Mouse (Mus musculus): ENCODE results near the gene Gm4553. TPM values are rescaled to one million over a fixed set of nuclear protein-coding genes. Genes with fewer than 3 reads are reported as not detected.
"Not testable (repeated sequence)": the region's sequence is repeated elsewhere in the genome, so short reads cannot be mapped to it uniquely, and the experiment has no call there.

Gm4553 gene
- total RNA-seq (2021) (not detected), polyA plus RNA-seq (2012; rRNA removed) (not detected in 2 replicates)
- long read RNA-seq, result 0 reads

DNA sequence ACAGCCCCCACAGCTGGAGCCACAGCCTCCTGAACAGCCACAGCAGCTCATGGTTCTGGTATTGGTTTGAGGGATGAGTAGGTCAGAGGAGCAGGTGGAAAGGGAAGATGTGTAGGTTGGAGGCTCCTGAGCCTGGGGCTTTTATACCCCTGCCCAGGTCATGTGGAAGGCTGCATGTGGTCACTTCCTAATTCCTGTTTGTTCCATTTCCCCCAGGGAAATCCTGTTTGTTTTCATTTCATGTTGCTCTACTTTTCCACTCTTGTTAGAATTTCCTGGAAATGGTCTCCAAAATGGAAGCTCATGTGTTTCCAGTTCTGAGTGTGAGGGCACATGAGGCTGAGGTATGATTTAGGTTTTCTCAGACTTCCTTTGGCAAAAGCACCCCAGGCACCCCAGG, at the start of gene Gm4553:
Gene Gm4553, minus strand, starts transcription at position 101 of the 400 bp plus-strand sequence.
- DNase-seq, result not testable (repeated sequence)

DNA sequence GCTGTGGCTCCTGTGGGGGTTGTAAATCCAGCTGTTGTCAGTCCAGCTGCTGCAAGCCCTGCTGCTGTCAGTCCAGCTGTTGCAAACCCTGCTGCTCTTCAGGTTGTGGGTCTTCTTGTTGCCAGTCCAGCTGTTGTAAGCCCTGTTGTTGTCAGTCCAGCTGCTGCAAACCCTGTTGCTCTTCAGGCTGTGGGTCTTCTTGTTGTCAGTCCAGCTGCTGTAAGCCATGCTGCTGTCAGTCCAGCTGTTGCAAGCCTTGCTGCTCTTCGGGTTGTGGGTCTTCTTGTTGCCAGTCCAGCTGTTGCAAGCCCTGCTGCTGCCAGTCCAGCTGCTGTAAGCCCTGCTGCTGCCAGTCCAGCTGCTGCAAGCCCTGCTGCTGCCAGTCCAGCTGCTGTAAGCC, 46.6 kb upstream of the Gm4553 start:
- not testable (repeated sequence) for DNase-seq

DNA sequence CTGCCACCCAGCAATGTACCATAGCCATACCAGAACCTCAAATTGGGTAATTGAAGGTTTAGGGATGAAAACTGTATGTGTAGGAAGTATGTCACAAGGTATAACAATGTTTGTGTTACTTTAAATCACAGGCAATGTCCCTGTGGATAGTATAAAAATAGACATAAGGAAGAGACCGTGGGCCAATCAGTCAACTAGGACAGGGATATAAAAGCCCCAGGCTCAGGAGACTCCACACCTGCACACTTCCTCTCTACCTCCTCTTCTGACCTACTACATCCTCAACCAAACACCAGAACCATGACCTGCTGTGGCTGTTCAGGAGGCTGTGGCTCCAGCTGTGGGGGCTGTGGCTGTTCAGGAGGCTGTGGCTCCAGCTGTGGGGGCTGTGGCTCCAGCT, 46.0 kb upstream of the Gm4553 start, which contains the start of gene Gm7579:
Gene Gm7579, plus strand, starts transcription at position 301 of the 400 bp plus-strand sequence.
- no peak for DNase-seq

DNA sequence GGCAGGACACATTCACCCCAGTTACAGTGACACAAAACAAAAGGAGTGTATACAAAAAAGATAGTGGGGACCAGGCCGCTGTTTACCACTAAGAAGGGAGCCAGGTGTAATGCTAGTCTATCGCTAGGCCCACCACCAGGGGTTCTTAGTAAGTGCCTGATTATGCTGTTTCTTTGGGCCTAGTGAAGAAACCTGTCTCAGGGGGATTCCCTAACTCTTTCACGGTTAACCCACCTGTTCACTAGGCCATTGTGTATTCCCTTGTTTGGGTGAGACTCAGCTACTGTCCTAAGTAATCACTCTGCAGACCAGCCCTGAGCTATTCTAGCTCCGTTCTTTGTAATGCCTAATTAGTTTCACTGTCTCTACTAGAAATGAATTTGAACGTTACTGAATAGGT, 41.4 kb upstream of the Gm4553 start:
- not testable (repeated sequence) for DNase-seq

DNA sequence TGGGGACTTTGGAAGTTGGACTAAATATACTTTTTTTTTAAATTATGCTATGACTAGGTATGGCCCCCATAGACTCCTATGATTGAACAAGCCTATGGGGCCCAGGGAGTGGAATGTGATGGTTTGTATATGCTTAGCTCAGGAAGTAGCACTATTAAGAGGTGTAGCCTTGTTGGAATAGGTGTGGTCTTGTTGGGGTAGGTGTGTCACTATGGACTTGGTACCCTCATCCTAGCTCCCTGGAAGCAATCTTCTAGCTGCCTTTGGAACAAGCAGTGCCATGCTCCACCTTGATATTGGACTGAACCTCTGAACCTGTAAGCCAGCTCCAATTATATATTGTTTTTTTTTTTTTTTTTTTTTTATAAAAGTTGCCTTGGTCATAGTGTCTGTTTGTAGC, 39.9 kb upstream of the Gm4553 start:
- DNase-seq, result no peak

DNA sequence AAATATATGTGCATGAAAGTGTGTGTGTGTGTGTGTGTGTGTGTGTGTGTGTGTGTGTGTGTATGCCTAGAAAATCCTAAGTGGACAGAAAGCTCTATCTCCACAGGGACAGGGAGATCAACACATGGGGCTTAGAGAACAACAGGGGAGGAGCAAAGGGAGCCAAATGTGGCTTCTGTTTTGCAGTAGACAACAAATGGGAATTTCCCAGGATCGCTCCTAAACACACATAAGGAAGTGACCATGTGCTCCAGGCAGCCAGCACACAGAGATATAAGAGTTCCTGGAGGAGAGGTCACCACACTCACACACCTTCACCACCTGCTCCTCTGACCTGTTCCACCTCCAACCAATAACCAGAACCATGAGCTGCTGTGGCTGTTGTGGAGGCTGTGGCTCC, 35.5 kb upstream of the Gm4553 start, which contains the start of gene Krtap5-3:
Gene Krtap5-3, plus strand, starts transcription at position 301 of the 400 bp plus-strand sequence.
- DNase-seq, result no peak

DNA sequence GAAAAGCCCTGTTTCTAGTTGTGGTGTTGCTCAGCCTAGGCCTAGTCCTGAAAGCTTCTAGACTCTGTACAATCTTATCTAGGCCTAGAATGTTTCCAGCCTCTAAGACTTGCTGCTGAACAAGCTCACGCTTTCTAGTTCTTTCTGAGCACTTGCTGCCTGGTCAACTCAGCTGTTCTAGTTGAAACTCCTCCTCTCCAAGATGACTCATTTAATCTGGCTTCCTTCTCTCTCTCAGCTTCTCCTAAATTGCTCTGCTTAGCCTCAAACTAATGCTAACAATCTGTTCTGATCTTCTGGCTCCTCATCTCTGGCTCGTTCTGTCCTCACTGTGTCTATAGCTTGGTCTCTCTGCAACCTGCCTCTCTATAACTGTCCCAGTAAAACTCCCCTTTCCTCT, 33.2 kb upstream of the Gm4553 start:
- DNase-seq, result no peak

DNA sequence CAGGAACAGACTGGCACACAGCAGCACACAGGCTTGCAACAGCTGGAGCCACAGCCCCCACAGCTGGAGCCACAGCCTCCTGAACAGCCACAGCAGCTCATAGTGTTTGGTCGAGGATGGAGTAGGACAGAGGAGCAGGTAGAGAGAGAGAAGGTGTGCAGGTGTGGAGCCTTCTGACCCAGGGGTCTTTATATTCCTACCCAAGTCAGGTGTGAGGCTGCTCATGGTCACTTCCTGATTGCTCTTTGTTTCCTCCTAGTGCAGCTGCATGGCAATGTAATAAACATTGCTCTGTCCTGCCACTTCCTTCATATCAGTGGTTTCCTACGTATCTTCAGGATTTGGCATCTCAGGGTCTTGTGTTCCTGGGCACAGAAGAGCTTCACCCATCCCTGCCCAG, 24.8 kb upstream of the Gm4553 start, which contains the start of gene Gm10153:
Gene Gm10153, minus strand, starts transcription at position 101 of the 400 bp plus-strand sequence.
- no peak for DNase-seq

DNA sequence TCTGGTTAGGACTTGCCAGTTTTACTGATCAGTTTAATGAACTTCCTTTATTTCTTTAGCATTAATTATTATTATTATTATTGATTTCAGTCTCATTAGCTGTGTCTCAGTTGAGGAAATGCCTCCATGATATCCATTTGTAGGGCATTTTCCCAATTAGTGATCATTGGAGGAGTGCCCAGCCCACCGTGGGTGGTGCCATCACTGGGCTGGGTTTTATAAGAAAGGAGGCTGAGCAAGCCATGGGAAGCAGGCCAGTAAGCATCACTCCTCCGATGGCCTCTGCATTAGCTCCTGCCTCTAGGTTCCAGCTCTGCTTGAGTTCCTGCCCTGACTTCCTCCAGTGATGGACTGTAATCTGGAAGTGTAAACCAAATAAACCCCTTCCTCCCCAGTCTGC, 22.6 kb upstream of the Gm4553 start:
- no peak for DNase-seq

DNA sequence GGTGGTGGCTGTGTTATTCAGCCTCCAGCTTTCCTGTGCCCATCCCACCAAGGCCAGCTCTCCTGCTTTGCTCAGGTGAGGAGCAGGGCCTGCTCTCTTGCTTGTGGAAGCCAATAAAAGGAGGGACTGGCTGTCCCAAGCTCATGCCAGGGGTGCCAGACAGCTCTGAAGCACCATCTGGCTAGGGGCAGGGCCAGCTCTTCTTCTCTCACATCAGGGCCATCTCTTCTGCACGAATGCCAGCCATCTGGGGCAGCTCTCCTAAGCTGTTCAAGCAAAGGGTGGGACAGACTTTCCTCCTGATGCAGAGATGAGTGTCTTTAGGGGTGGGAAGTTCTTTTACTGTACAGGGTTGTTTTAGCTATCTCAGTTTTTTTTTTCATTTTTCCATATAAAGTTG, 15.5 kb upstream of the Gm4553 start:
- no peak for DNase-seq

DNA sequence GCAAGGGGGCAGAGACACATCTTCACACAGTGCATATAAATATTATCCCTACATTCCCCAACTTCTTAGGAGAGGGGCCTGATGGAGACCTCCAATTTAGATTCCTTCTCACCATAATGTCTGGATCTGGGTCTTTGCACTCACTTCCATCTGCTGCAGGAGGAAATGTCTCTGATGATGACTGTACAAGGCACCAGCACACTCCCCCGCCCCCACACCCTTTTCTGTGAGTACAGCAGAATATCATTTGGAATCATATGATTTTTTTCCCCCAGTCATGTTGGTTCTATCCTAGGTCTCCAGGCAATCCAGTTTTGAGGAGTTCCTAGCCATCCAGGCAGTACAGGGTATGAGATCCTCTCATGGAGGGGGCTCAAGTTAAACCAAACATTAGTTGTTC, 13.1 kb upstream of the Gm4553 start:
- no peak for DNase-seq

DNA sequence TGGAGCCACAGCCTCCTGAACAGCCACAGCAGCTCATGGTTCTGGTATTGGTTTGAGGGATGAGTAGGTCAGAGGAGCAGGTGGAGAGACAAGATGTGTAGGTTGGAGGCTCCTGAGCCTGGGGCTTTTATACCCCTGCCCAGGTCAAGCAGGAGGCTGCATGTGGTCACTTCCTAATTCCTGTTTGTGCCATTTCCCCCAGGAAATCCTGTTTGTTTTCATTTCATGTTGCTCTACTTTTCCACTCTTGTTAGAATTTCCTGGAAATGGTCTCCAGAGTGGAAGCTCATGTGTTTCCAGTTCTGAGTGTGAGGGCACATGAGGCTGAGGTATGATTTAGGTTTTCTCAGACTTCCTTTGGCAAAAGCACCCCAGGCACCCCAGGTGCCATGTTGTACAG, 10.4 kb upstream of the Gm4553 start, which contains the start of gene Krtap5-2:
Gene Krtap5-2, minus strand, starts transcription at position 101 of the 400 bp plus-strand sequence.
- DNase-seq, result not testable (repeated sequence)

DNA sequence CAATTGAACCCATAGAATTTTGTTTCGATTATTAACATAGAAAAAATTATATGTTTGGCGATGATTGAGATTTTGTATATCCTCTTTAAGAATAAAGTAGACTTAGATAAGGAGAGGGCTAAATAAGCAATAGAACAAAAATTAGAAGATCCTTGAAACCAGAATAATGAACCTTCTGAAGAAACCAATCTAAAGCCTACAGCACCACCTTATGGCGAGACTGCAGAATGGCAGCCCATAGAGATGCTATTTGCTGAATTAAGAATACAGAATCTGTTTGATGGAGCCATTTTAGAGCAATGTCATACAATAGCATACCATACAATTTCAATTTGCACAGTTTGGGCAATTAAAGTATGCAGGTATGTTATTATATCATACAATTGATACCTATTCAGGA, 4.3 kb upstream of the Gm4553 start:
- DNase-seq, result no peak

DNA sequence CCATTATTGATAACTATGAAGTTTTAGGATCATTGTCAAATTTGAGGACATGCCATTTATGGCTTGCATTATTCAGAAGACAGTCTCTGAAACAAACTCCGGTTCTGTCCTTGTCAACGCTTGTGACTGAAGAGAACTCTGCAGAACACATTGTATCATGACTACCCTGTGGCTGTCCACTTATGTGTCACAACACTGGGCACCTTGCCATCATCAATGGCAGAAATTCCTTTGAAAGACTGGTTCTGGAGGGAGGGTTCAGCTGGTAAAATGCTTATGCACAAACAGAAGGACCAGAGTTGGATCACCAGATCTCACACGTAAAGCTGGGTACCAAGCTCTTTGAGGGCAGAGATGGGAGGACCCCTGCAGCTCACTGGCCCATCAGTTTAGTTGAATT, 6.2 kb downstream of the Gm4553 start:
- peak; percentile 10 for DNase-seq

DNA sequence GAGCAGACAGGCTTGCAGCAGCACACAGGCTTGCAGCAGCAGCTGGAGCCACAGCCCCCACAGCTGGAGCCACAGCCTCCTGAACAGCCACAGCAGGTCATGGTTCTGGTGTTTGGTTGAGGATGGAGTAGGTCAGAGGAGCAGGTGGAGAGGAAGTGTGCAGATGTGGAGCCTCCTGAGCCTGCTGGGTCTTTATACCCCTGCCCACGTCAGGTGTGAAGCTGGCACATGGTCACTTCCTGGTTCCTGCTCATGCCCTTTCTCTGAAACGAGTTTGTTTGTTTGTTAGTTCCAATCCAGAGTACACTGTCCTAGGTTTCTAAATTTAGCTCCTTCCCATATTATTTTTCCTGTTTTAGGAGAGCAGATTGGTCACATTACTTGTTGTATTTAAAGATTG, 8.5 kb downstream of the Gm4553 start, which contains the start of gene Gm29735:
Gene Gm29735, minus strand, starts transcription at position 101 of the 400 bp plus-strand sequence.
- DNase-seq, result not testable (repeated sequence)

DNA sequence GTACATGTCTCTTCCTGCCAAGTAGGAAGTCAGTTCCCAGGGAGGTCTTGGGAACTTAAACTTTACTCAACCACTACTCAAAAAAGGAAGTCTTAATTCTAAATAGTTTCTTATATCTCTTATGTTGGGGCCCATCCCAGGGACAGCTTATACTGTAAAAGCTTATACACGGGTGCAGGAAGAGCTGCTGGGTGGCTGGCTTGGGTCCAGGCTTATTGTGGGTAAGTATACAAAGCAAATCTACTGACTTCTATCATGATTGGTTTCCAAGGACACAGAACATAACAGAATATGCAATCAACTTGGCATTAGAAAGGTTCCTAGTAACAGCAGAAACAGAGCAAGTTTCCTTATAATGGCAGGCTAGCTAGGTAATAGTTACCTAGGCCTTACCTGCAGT, 10.2 kb downstream of the Gm4553 start:
- DNase-seq, result no peak

DNA sequence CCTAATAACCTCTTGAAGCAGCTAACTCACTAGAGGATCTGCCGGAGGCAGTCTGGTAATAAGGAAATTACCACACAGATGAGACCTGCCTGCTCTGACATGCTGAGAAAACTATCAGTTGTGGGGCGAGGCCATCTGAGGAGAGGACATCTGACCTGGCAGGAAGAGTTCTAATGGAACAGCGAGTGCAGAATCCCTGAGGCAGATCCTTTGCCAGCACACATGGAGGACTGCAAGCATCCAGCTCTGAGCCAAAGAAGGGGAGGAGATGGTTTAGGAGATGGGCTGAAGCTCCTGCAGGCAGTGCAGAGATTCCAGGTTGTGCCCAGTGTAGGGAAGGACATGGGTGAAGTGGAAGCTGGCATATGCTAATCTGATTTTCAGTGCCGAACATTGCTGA, 13.3 kb downstream of the Gm4553 start:
- DNase-seq, result no peak

DNA sequence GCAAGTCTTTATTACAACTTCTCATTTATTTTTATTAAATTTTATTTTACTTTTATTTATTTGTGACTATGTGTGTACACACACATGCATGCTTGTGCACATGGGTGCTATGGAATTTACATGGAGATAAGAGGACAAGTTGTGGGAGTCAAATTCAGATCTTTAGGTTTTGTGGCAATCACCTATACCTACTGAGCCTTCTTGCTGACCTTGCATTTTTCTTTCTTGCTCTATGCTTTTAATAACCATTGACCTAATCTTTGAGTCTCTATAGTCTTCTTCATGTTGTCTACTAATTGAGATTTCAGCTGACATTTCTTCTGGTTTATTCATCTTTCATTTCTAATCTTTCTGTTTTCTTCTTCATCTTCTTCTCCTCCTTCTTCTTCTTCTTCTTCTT, 16.9 kb downstream of the Gm4553 start:
- DNase-seq, result no peak

DNA sequence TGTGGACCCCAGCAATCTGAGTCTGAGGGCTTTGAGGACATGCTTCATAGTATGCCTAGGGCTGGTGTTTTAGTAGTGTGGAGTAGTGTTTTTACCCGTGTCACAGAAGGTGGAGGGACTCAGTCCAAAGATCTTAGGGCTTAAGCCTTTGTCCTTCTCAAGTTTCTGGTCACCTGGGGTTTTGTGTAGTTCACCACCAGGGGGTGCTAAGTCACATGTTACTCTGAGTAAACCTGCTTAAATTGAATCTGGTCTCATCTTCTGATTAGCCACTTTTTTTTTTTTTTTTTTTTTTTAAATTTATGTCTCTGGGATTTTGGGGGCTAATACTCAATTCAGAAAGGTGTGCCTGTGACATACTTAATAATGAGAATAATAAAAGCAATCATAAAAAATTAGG, 19.5 kb downstream of the Gm4553 start:
- peak; percentile 44 for DNase-seq

DNA sequence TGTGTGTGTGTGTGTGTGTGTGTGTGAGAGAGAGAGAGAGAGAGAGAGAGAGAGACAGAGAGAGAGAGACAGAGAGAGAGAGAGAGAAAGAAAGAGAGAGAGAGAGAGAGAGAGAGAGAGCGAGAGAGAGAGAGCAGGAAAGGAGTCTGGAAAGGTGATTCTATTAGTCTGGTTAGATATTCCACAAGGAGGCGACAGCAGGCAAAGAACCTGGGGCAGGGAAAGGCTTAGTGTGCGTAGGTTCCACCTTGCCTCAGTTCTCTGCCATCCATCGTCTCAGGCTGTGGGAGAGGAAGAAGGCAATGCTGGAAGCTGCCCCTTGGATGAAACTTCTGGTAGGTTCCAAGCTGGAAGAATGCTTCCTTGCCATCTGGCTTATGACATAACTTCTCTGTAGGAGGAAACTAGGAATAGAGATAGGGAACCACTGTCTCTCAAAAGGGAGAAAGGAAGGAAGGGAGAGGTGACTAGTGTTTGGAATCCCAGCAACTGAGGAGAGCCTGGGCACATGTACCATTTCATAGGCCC, 20.1 kb downstream of the Gm4553 start:
- DNase-seq, result no peak

DNA sequence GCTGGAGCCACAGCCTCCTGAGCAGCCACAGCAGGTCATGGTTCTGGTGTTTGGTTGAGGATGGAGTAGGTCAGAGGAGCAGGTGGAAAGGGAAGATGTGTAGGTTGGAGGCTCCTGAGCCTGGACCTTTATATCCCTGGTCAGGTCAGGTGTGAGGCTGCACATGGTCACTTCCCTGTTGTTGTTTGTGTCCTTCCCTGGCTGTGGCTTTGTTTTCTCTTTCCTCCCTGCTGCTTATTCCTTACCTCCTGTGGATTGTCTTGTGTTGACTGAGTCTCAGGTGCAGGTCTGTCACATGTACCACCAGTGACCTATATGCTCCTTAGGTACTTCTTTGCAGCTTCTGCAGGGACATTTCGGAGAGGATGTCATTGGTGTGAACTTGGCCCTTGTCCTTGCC, 21.0 kb downstream of the Gm4553 start, which contains the start of gene Gm45337:
Gene Gm45337, minus strand, starts transcription at position 101 of the 400 bp plus-strand sequence.
- DNase-seq, result no peak

DNA sequence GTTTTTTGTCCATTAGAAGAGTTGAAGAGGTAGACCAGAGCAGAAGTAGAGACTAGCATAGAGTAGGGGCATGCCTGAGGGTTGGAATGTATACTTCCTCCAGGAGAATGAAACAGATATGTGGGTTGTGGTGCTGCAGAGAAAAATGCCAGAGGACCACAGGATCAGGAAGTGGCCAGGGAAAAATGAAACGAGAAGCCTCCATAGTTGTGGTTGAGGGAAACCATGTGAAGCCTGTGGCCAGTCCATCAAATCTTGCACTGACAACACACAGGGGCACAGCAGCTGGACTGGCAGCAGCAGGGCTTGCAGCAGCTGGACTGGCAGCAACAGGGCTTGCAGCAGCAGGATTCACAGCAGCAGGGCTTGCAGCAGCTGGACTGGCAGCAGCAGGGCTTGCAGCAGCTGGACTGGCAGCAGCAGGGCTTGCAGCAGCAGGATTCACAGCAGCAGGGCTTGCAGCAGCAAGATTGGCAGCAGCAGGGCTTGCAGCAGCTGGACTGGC, 22.0 kb downstream of the Gm4553 start:
- not testable (repeated sequence) for DNase-seq

DNA sequence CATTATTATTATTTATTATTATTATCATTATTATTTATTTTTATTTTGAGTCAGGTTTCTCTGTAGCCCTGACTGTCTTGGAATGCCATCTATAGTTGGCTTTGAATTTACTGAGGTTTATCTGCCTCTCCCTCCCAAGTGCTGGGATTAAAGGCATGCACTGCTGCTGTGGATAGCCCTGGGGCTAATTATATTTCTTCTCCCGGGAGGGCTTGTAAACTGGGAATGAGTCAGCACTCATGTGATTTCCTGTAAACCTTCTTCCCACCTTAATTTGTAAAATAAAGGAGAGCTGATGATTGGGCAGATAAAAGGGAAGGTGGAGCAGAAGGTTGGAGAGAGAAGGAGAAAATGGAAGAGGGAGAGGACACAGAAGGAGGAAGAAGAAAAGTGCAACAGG, 24.8 kb downstream of the Gm4553 start:
- no peak for DNase-seq

DNA sequence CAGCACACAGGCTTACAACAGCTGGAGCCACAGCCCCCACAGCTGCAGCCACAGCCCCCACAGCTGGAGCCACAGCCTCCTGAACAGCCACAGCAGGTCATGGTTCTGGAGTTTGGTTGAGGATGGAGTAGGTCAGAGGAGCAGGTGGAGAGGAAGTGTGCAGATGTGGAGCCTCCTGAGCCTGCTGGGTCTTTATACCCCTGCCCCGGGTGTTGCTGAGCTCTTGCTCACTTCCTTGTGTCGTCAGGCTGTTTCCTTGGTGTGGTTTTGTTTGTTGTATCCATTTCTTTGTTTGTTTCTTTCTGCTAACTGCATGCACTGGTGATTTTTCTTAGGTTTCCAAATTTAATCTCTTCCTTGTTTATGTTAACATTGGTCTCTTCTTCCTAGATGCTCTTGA, 29.6 kb downstream of the Gm4553 start, which contains the start of gene Gm39115:
Gene Gm39115, minus strand, starts transcription at position 101 of the 400 bp plus-strand sequence.
- not testable (repeated sequence) for DNase-seq

All from adrenal gland, adult 2 months (tissue).